Mouse (Mus musculus) limb, embryonic 11.5 days (tissue): ENCODE data around the gene Cdh13. TPM values are rescaled to one million over a fixed set of nuclear protein-coding genes. Genes with fewer than 3 reads are reported as not detected.

Experiments
- ATAC-seq: fragments of 200-750 bp; cut with Nextera tagmentation; 2 replicates; pipeline ENCODE4 v1.8.0; 2017; ENCODE audit warnings: low read depth; ENCODE audit not compliant: insufficient number of reproducible peaks, low FRiP score, low TSS enrichment
- DNase-seq: peaks from one replicate; pipeline ENCODE4 v3.0.0-alpha.2; 2015; ENCODE audit warnings: low spot score
- H3K27ac ChIP-seq: fragments of 300-500 bp; sonication (generic); replicated peaks from 2 replicates; pipeline ENCODE4 v1.5.1; 2014; ENCODE audit warnings: low read depth, mild to moderate bottlenecking, low read length
- H3K27me3 ChIP-seq: fragments of 300-500 bp; sonication (generic); 2 replicates; pipeline ENCODE4 v1.6.1; 2014; ENCODE audit warnings: mild to moderate bottlenecking, low read length, mixed read lengths; ENCODE audit not compliant: control insufficient read depth, insufficient read depth
- H3K36me3 ChIP-seq: fragments of 300-500 bp; sonication (generic); 2 replicates; pipeline ENCODE4 v1.6.1; 2014; ENCODE audit warnings: mild to moderate bottlenecking, low read length, moderate library complexity, mixed read lengths; ENCODE audit not compliant: control insufficient read depth, insufficient read depth
- H3K4me1 ChIP-seq: fragments of 300-500 bp; sonication (generic); 2 replicates; pipeline ENCODE4 v1.6.1; 2014; ENCODE audit warnings: low read length, mixed read lengths; ENCODE audit not compliant: control insufficient read depth, insufficient read depth
- H3K4me2 ChIP-seq: fragments of 300-500 bp; sonication (generic); 2 replicates; pipeline ENCODE4 v1.6.1; 2014; ENCODE audit warnings: low read depth, mild to moderate bottlenecking, moderate library complexity; ENCODE audit not compliant: severe bottlenecking
- H3K4me3 ChIP-seq: fragments of 300-500 bp; sonication (generic); 2 replicates; pipeline ENCODE4 v1.5.1; 2014; ENCODE audit warnings: low read depth, low read length
- H3K9ac ChIP-seq: fragments of 300-500 bp; sonication (generic); 2 replicates; pipeline ENCODE4 v1.6.1; 2014; ENCODE audit warnings: mild to moderate bottlenecking, low read length
- H3K9me3 ChIP-seq: fragments of 300-500 bp; sonication (generic); 2 replicates; pipeline ENCODE4 v1.6.1; 2016; ENCODE audit warnings: low read length; ENCODE audit not compliant: control insufficient read depth
- WGBS: fragments of 180-500 bp; shearing (Covaris S2); extraction: QIAGEN DNeasy Blood & Tissue Kit; methylation state at CpG from one replicate; pipeline ENCODE4 v1.1.7; 2014; 5-methylcytosine and 5-hydroxymethylcytosine counted together
- polyA plus RNA-seq: library from polyadenylated mRNA; unstranded; fragments of >200 nt; fragmentation: Nextera tagmentation; extraction: Ambion mirVana; gene quantifications from 2 replicates; pipeline ENCODE4 v1.2.1, GENCODE M21; 2014

The Cdh13 gene
- polyA plus RNA-seq, 1 experiment from 2014 or later: 4.9 TPM

- DNase-seq (no peak), ATAC-seq (no peak)
- no peak overlapping the region for H3K4me2 ChIP-seq
- H3K27me3 ChIP-seq: no peaks in the 10 kb centered on the region
- no peaks in the 10 kb centered on the region for H3K4me1 ChIP-seq
- no peaks in the 10 kb centered on the region for H3K9me3 ChIP-seq
- H3K36me3 ChIP-seq: no peaks in the 10 kb centered on the region
- H3K27ac ChIP-seq: no peak overlapping the region
- 87% methylated on average over 3 of the region's 3 CpGs for WGBS
- H3K4me3 ChIP-seq: no peak overlapping the region
- H3K9ac ChIP-seq: no peak overlapping the region
These were observed 121.3 kb downstream of the Cdh13 start for GRCm38 (mm10) chr8:118404836-118405235.

- 68% methylated on average over 6 of the region's 6 CpGs for WGBS
- no peaks in the 10 kb centered on the region for H3K9me3 ChIP-seq
- DNase-seq (no peak), ATAC-seq (no peak)
- H3K27ac ChIP-seq: no peak overlapping the region
- H3K36me3 ChIP-seq: no peaks in the 10 kb centered on the region
- no peaks in the 10 kb centered on the region for H3K27me3 ChIP-seq
- no peak overlapping the region for H3K4me2 ChIP-seq
- H3K4me1 ChIP-seq: no peaks in the 10 kb centered on the region
- H3K9ac ChIP-seq: no peak overlapping the region
- H3K4me3 ChIP-seq: no peak overlapping the region
These were observed 123.8 kb downstream of the Cdh13 start for GRCm38 (mm10) chr8:118407322-118407721.

- Histone ChIP-seq H3K9me3 (no peaks in the 10 kb centered on the region), H3K4me1 (no peaks in the 10 kb centered on the region), H3K4me2 (no peak overlapping the region), H3K27ac (no peak overlapping the region), H3K9ac (no peak overlapping the region), H3K27me3 (no peaks in the 10 kb centered on the region), H3K36me3 (no peaks in the 10 kb centered on the region), H3K4me3 (no peak overlapping the region)
- no peak for DNase-seq
- ATAC-seq: no peak
- whole genome bisulfite sequencing: 93% methylated on average over 3 of the region's 3 CpGs
These were observed 125.9 kb downstream of the Cdh13 start for GRCm38 (mm10) chr8:118409396-118409795.

GRCm38 (mm10) chr8:118410341-118410970 lies 126.9 kb downstream of the Cdh13 start:
- Histone ChIP-seq H3K4me1 (no peaks in the 10 kb centered on the region), H3K36me3 (no peaks in the 10 kb centered on the region), H3K27ac (no peak overlapping the region), H3K9me3 (no peaks in the 10 kb centered on the region), H3K27me3 (no peaks in the 10 kb centered on the region), H3K9ac (no peak overlapping the region), H3K4me2 (no peak overlapping the region), H3K4me3 (no peak overlapping the region)
- DNase-seq (no peak), ATAC-seq (no peak)
- 86% methylated on average over 4 of the region's 4 CpGs for WGBS

- no peak overlapping the region for H3K27ac ChIP-seq
- no peak overlapping the region for H3K9ac ChIP-seq
- 73% methylated on average over 7 of the region's 7 CpGs for WGBS
- DNase-seq: no peak
- ATAC-seq: no peak
- no peak overlapping the region for H3K4me2 ChIP-seq
- no peaks in the 10 kb centered on the region for H3K27me3 ChIP-seq
- no peaks in the 10 kb centered on the region for H3K4me1 ChIP-seq
- no peaks in the 10 kb centered on the region for H3K36me3 ChIP-seq
- no peak overlapping the region for H3K4me3 ChIP-seq
- no peaks in the 10 kb centered on the region for H3K9me3 ChIP-seq
These were observed 132.1 kb downstream of the Cdh13 start for GRCm38 (mm10) chr8:118415672-118416071.

- Histone ChIP-seq H3K9ac (no peak overlapping the region), H3K4me1 (no peaks in the 10 kb centered on the region), H3K4me2 (no peak overlapping the region), H3K36me3 (no peaks in the 10 kb centered on the region), H3K27me3 (no peaks in the 10 kb centered on the region), H3K4me3 (no peak overlapping the region), H3K27ac (no peak overlapping the region), H3K9me3 (no peaks in the 10 kb centered on the region)
- DNase-seq (no peak), ATAC-seq (no peak)
- 89% methylated on average over 4 of the region's 4 CpGs for WGBS
These were observed 133.3 kb downstream of the Cdh13 start for GRCm38 (mm10) chr8:118416811-118417355.

GRCm38 (mm10) chr8:118422624-118423023 lies 139.1 kb downstream of the Cdh13 start:
- H3K27me3 ChIP-seq: no peaks in the 10 kb centered on the region
- DNase-seq: no peak
- WGBS: 90% methylated on average over 10 of the region's 10 CpGs

GRCm38 (mm10) chr8:118428941-118429340 lies 145.4 kb downstream of the Cdh13 start:
- H3K27me3 ChIP-seq: no peaks in the 10 kb centered on the region
- WGBS: 64% methylated on average over 7 of the region's 7 CpGs
- H3K9ac ChIP-seq: no peak overlapping the region
- no peak overlapping the region for H3K27ac ChIP-seq
- DNase-seq: no peak
- no peak overlapping the region for H3K4me2 ChIP-seq
- ATAC-seq: no peak
- no peaks in the 10 kb centered on the region for H3K9me3 ChIP-seq
- H3K4me3 ChIP-seq: no peak overlapping the region
- H3K36me3 ChIP-seq: no peaks in the 10 kb centered on the region
- no peaks in the 10 kb centered on the region for H3K4me1 ChIP-seq

More at GRCm38 (mm10) chr8:118422624-118423023, 139.1 kb downstream of the Cdh13 start:
- no peak overlapping the region for H3K27ac ChIP-seq
- H3K4me1 ChIP-seq: no peaks in the 10 kb centered on the region
- no peak overlapping the region for H3K9ac ChIP-seq
- H3K4me3 ChIP-seq: no peak overlapping the region
- no peaks in the 10 kb centered on the region for H3K36me3 ChIP-seq
- H3K4me2 ChIP-seq: no peak overlapping the region
- no peaks in the 10 kb centered on the region for H3K9me3 ChIP-seq
- no peak for ATAC-seq
